Mouse (Mus musculus) cerebellum, adult 2 months (tissue): ENCODE data around the gene Cited4.

Experiments
- CTCF ChIP-seq: fragments of 200-500 bp; IDR thresholded peaks from 2 replicates; pipeline ENCODE4 v1.5.1; 2011; ENCODE audit warnings: low read depth, mild to moderate bottlenecking, control low read depth, low read length, moderate library complexity, borderline replicate concordance; ENCODE audit not compliant: insufficient read depth
- POLR2A ChIP-seq: fragments of 200-500 bp; IDR thresholded peaks from 2 replicates; pipeline ENCODE4 v1.6.1; 2011; ENCODE audit warnings: low read length, control low read depth, borderline replicate concordance; ENCODE audit not compliant: insufficient read depth

DNA sequence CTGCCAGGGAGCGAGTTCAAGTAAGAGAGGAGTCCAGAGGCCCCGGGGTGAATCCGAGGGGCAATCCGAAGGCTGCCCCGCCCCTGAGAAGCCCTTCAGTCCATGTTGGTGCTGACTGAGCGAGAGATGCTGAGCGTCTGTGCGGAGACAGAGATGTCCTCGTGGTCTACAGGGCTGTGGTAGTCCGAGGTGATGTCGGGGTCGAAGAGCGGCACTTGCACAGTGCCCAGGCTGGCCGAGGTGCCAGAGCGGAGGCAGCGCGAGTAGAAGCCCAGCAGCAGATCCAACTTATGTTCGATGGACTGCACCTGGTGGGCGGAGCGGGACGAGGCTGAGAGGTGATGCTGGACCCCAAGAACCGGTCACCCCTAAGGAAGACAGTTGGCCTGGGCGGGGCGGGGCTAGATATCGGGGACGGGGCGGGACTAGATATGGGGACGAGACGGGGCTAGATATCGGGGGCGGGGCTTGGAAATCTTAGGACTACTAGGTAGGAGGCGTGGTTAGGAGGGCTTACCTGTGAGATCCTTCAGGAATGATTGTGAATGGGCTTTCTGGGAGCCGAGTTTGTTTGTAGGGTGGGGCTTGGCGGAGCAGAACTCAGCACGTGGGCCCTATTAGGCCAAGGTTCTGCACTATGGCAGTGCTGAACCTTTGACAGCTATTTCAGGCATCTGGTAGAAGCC, 31.6 kb downstream of the Cited4 start:
- TF ChIP-seq CTCF = no peak
- TF ChIP-seq POLR2A = no peak
